Mouse (Mus musculus) hindbrain, embryonic 16.5 days (tissue): Measurements from ENCODE around the gene Fbrsl1. TPM values are rescaled to one million over a fixed set of nuclear protein-coding genes. Genes with fewer than 3 reads are reported as not detected.
A peak's percentile ranks its signal among the peaks of the same experiment; 100 is the strongest.

Source experiments
- ATAC-seq: fragments of 200-750 bp; cut with Nextera tagmentation; 2 replicates; pipeline ENCODE4 v1.8.0; 2017; ENCODE audit warnings: moderate TSS enrichment, moderate library complexity
- H3K27ac ChIP-seq: fragments of 300-500 bp; sonication (generic); 2 replicates; pipeline ENCODE4 v1.5.1; 2014; ENCODE audit warnings: low read depth, mild to moderate bottlenecking, control low read depth, low read length, moderate library complexity
- H3K27me3 ChIP-seq: fragments of 300-500 bp; sonication (generic); replicated peaks from 2 replicates; pipeline ENCODE4 v1.6.1; 2014; ENCODE audit warnings: low read length; ENCODE audit not compliant: control insufficient read depth, insufficient read depth
- H3K36me3 ChIP-seq: fragments of 300-500 bp; sonication (generic); 2 replicates; pipeline ENCODE4 v1.6.1; 2014; ENCODE audit warnings: mild to moderate bottlenecking, low read length, moderate library complexity, mixed read lengths; ENCODE audit not compliant: control insufficient read depth, insufficient read depth
- H3K4me1 ChIP-seq: fragments of 300-500 bp; sonication (generic); 2 replicates; pipeline ENCODE4 v1.6.1; 2014; ENCODE audit warnings: low read depth, low read length; ENCODE audit not compliant: control insufficient read depth, insufficient read depth
- H3K4me2 ChIP-seq: fragments of 300-500 bp; sonication (generic); 2 replicates; pipeline ENCODE4 v1.6.1; 2014; ENCODE audit warnings: mild to moderate bottlenecking, low read length, control low read depth, moderate library complexity
- H3K4me3 ChIP-seq: fragments of 300-500 bp; sonication (generic); 2 replicates; pipeline ENCODE4 v1.5.1; 2014; ENCODE audit warnings: mild to moderate bottlenecking, low read length, control low read depth, moderate library complexity
- H3K9ac ChIP-seq: fragments of 300-500 bp; sonication (generic); 2 replicates; pipeline ENCODE4 v1.6.1; 2014; ENCODE audit warnings: low read depth, mild to moderate bottlenecking, control low read depth, low read length, moderate library complexity
- H3K9me3 ChIP-seq: fragments of 300-500 bp; sonication (generic); 2 replicates; pipeline ENCODE4 v1.6.1; 2014; ENCODE audit warnings: mild to moderate bottlenecking, low read length, moderate library complexity; ENCODE audit not compliant: control insufficient read depth
- WGBS: fragments of 180-500 bp; shearing (Covaris S2); extraction: QIAGEN DNeasy Blood & Tissue Kit; methylation state at CpG from one replicate; pipeline ENCODE4 v1.1.7; 2014; 5-methylcytosine and 5-hydroxymethylcytosine counted together
- polyA plus RNA-seq: library from polyadenylated mRNA; unstranded; fragments of >200 nt; fragmentation: Nextera tagmentation; extraction: Ambion mirVana; gene quantifications from 2 replicates; pipeline ENCODE4 v1.2.1, GENCODE M21; 2015

Gene Fbrsl1
- polyA plus RNA-seq, 1 experiment from 2014 or later, result 10.7 TPM

DNA sequence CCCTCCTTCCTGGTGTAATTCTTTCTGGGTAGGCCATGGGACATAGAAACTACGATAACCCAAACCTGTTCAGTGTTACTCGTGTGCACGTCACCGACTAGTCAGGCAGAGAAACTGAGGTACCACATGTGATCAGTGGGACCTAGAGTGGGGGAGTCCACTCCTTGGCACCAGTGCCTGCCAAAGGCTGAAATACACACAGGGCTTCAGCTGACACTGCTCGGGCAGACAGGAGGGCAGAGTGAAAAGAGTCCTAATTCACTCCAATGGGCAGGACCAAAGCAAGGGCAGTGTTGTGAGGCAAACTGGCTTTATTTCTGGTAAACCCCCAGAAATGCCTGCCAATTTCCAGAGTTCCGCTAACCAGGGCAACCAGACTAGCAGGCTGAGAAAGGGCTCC is 26.9 kb downstream of the Fbrsl1 start:
- Histone ChIP-seq H3K4me3 (no peak overlapping the region), H3K4me2 (no peak overlapping the region), H3K4me1 (peaks cover 18% of the 10 kb centered on the region), H3K27me3 (no peaks in the 10 kb centered on the region), H3K27ac (no peak overlapping the region), H3K36me3 (no peaks in the 10 kb centered on the region), H3K9ac (no peak overlapping the region), H3K9me3 (no peaks in the 10 kb centered on the region)
- WGBS, result 87% methylated on average over 6 of the region's 6 CpGs
- no peak; the same call in 1 of the 2 replicates for ATAC-seq

DNA sequence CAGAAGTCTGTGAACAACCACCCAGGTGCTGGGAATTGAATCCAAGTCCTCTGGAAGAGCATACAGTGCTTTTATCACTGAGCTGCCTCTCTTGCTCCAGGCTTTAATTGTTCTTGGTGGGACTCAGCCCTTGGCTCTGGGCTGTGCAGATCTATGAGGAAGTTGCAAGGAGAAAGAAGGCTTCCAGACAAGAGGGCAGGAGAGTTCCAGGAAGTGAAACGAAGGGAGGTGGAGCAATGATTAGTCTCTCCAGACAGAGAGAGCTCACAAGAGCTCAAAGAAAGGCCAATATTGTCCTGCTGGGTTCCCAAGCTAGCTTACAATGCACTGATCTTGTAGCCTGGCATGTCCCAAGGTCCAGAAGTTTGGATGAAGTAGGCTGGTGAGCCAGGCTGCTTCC is 27.4 kb downstream of the Fbrsl1 start:
- Histone ChIP-seq H3K36me3 (no peaks in the 10 kb centered on the region), H3K4me1 (peaks cover 22% of the 10 kb centered on the region), H3K4me3 (no peak overlapping the region), H3K27me3 (no peaks in the 10 kb centered on the region), H3K9ac (no peak overlapping the region), H3K9me3 (no peaks in the 10 kb centered on the region), H3K4me2 (no peak overlapping the region), H3K27ac (no peak overlapping the region)
- 67% methylated on average over 1 of the region's 1 CpGs for WGBS
- no peak for ATAC-seq

- no peak overlapping the region for H3K9ac ChIP-seq
- H3K4me3 ChIP-seq, result no peak overlapping the region
- H3K4me2 ChIP-seq, result no peak overlapping the region
- H3K27ac ChIP-seq, result no peak overlapping the region
- H3K4me1 ChIP-seq, result peaks cover 24% of the 10 kb centered on the region
- no peaks in the 10 kb centered on the region for H3K27me3 ChIP-seq
- no peaks in the 10 kb centered on the region for H3K9me3 ChIP-seq
- no peak for ATAC-seq
- H3K36me3 ChIP-seq, result no peaks in the 10 kb centered on the region
- WGBS, result 93% methylated on average over 4 of the region's 4 CpGs
Measured at GRCm38 (mm10) chr5:110420201-110420600, 28.1 kb downstream of the Fbrsl1 start.

DNA sequence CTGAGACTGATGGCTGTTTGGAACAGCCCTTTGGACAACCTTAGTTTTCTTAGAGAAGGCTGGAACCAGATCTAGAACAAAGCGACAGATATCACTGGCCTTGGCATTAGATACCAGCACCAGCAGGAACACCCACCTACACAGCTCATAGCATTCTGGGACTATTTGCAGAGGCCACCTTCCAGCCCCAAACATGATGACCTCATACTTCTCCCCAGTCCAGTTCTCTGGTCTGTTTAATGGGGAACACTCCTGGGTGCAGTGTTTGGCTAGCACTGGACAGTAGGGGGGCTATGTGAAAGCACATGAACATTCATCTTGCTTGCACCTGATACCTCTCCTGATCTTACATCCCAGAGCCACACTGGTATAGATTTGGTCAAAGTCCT is 29.8 kb downstream of the Fbrsl1 start:
- 100% methylated on average over 1 of the region's 1 CpGs for WGBS
- H3K4me3 ChIP-seq, result no peak overlapping the region

DNA sequence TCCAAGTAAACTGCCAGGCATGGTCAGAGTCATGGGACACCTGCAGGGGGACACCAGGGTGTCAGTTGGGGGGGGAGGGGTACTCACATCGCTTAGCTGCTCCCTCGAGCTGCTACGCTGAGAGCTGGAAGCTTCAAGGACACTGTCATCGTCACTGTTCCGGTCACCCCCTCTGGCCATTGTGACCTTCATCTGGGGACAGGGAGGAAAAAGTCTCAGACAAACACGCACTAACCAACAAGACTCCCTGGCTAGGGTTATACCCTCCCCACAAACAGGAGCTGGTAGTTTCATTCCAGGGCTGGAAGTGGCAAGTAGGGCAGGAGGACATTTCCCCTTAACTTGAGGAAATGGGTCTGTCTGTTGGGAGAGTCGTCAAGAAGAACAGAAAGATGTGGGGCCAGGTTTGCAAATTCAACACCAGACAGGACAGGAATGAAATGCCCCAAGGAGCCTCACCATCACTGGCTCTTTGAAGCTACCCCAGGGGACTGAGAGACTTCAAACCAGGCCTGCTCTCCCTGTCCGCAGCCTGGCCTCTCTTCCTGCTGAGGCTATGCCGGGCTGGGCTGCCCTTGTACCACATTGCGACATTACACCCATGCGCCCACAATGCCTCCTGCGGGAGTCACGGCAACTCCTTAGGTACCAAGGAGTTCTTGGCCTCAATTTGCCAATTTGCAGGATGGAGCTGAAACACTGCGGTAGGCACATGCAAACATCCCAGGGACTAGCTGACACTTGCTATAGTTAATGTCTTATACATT is 30.4 kb downstream of the Fbrsl1 start:
- H3K4me2 ChIP-seq, result no peak overlapping the region
- 55% methylated on average over 14 of the region's 14 CpGs for WGBS
- no peaks in the 10 kb centered on the region for H3K9me3 ChIP-seq
- H3K4me3 ChIP-seq, result no peak overlapping the region
- H3K27me3 ChIP-seq, result no peaks in the 10 kb centered on the region
- H3K4me1 ChIP-seq, result peaks cover 24% of the 10 kb centered on the region
- no peaks in the 10 kb centered on the region for H3K36me3 ChIP-seq
- ATAC-seq, result no peak
- H3K27ac ChIP-seq, result peak overlapping the region; percentile 12; the same call in 1 of the 2 replicates
- no peak overlapping the region for H3K9ac ChIP-seq

More for the DNA sequence above, 29.8 kb downstream of the Fbrsl1 start:
- no peak for ATAC-seq
- H3K9me3 ChIP-seq, result no peaks in the 10 kb centered on the region
- H3K27ac ChIP-seq, result no peak overlapping the region
- H3K4me2 ChIP-seq, result no peak overlapping the region
- H3K4me1 ChIP-seq, result peaks cover 24% of the 10 kb centered on the region
- H3K36me3 ChIP-seq, result no peaks in the 10 kb centered on the region
- H3K9ac ChIP-seq, result no peak overlapping the region
- no peaks in the 10 kb centered on the region for H3K27me3 ChIP-seq

GRCm38 (mm10) chr5:110416825-110417401 is 31.4 kb downstream of the Fbrsl1 start:
- no peak overlapping the region for H3K4me3 ChIP-seq
- H3K27ac ChIP-seq, result peak overlapping the region; percentile 73
- H3K9me3 ChIP-seq, result no peaks in the 10 kb centered on the region
- peak overlapping the region; percentile 6; the same call in 1 of the 2 replicates for H3K9ac ChIP-seq
- no peaks in the 10 kb centered on the region for H3K36me3 ChIP-seq
- 4% methylated on average over 7 of the region's 7 CpGs for WGBS
- peak; percentile 81 for ATAC-seq
- H3K4me1 ChIP-seq, result peaks cover 24% of the 10 kb centered on the region
- H3K4me2 ChIP-seq, result peak overlapping the region; percentile 15; the same call in 1 of the 2 replicates
- no peaks in the 10 kb centered on the region for H3K27me3 ChIP-seq

DNA sequence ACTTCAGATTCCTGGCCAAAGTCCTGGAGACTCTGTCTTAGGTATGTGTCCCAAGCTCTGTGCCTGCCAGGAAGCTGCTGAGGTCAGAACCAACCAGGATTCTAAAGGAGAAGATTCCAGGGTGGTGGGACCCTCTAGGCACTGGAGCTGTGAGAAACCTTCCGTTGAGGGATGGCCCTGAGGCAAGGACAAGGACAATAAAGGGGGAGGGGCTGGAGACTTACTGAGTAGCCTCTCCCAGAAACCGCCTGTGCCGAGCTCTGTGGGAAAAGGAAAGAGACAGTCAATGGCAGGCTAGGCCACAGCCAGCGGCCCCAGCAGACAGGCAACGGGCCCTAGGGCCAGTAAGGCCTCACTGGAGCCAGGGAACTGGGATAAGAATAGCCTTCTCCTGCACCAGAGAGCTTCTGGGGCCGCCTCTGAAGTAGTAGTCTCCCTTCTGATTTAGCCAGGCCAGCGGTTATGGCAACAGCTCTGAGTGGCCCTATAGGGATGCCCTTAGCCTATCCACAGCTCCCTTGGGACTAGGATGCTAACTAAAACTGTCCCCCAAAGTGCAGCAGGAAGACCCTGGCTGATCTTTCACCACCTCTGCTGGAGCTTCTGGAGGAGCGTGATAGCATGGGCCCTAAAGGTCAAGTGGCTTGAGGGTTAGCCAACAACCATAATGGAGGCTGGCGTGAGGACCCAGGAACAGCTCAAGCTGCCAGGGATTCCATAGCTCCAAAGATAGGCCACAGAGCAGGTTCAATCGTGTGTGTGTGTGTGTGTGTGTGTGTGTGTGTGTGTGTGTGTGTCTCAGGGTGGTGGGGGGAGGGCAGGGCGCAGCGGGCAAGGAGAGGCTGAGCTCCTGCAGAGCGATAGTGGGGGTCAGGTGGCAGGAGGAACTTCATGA is 32.2 kb downstream of the Fbrsl1 start:
- no peak overlapping the region for H3K4me3 ChIP-seq
- no peak overlapping the region for H3K4me2 ChIP-seq
- H3K27me3 ChIP-seq, result no peaks in the 10 kb centered on the region
- WGBS, result 38% methylated on average over 13 of the region's 13 CpGs
- H3K9ac ChIP-seq, result no peak overlapping the region
- no peaks in the 10 kb centered on the region for H3K9me3 ChIP-seq
- peak overlapping the region; percentile 73 for H3K27ac ChIP-seq
- H3K4me1 ChIP-seq, result peaks cover 24% of the 10 kb centered on the region
- no peaks in the 10 kb centered on the region for H3K36me3 ChIP-seq
- ATAC-seq, result 0 out of 2 replicates have a peak, but pooled peaks have one; percentile 5

DNA sequence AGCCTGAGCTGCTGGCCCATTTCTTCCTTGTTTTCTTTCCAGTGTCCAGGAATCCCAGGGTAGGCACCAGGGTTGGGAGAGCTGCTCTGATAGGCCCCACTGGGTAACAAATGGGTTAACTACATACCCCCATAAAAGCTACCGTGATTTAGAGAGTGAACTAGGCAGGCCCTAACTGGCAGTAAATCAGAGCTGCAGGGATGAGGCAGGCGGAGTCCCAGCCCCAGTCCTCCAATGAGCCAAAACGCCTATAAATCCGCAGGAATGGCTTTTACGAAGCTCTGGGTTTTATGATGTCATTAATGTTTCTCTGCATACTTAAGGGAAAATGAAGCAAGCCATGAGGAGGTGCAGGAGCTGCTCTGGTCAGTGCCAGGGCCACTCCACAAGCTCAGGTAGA is 33.3 kb downstream of the Fbrsl1 start:
- peaks cover 24% of the 10 kb centered on the region for H3K4me1 ChIP-seq
- no peak overlapping the region for H3K4me2 ChIP-seq
- WGBS, result 54% methylated on average over 5 of the region's 5 CpGs
- no peak for ATAC-seq
- no peak overlapping the region for H3K4me3 ChIP-seq
- H3K27ac ChIP-seq, result no peak overlapping the region
- no peak overlapping the region for H3K9ac ChIP-seq
- no peaks in the 10 kb centered on the region for H3K27me3 ChIP-seq
- no peaks in the 10 kb centered on the region for H3K9me3 ChIP-seq
- H3K36me3 ChIP-seq, result no peaks in the 10 kb centered on the region

DNA sequence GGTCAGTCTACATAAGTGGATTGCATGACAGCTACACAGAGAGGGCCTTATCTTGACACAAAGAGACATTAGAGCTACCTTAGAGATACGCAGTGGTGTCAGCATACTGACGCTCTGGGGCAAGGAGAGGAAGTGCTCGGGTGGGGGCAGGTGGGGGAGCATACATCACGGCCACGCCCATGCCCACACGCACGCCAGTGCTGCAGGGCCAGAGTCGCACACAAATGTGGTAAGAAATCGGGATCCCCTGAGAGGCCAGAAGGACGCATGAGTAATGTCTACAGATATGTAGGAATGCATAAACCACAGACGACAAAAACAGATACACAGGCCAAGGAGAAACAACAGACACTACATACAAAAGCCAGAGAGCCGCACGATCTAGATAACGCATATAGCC is 35.3 kb downstream of the Fbrsl1 start:
- Histone ChIP-seq H3K36me3 (no peaks in the 10 kb centered on the region), H3K4me2 (no peak overlapping the region), H3K4me3 (no peak overlapping the region)

More for the DNA sequence above, 35.3 kb downstream of the Fbrsl1 start:
- ATAC-seq, result no peak
- Histone ChIP-seq H3K9me3 (no peaks in the 10 kb centered on the region), H3K4me1 (peaks cover 22% of the 10 kb centered on the region), H3K9ac (no peak overlapping the region), H3K27me3 (no peaks in the 10 kb centered on the region), H3K27ac (no peak overlapping the region)
- WGBS, result 87% methylated on average over 14 of the region's 14 CpGs
